ENCODE assay signal across 20 mouse cellular contexts in the genomic region with DNA sequence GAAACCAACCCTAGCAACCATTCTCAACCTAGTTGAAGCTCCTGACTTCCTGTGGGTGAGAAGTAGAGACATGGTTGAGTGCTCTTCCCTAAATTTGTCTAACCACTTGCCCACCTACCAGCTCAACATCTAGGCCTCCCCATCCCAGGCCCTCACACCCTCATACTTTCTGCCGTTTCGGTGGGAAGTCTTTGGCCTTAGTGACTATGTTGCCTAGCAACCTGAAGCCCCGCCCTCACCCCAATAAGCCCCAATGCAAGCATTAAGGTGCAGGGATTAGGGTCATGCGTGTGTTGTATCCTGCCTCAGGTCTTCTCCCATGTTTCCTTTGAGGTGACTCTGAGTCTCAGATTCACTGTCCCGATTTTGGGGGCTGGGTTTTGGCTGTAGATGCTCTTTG. TPM values are rescaled to one million over a fixed set of nuclear protein-coding genes. Genes with fewer than 3 reads are reported as not detected.
"Had no signal": no experiment of that assay in that cellular context is flagged by ENCODE, and none has a peak within 500 bp of the region (broad histone marks: within the 10 kb centered on the region; RNA-seq: fewer than 3 reads in every experiment).

A gene (minus strand): TSS at position 202 of the 400 bp plus-strand sequence.

- DNase-seq: kidney, adult 11 months; kidney, adult 9 months; kidney, postnatal 10 days; kidney, postnatal 4 days; lung, adult 18-20 months; midbrain, embryonic 14.5 days; right cerebral cortex, postnatal 14 days; thymus, postnatal 4 days had no signal

- H3K9me3 ChIP-seq: limb, embryonic 12.5 days; midbrain, embryonic 10.5 days; neural tube, embryonic 15.5 days had no signal

- H3K9ac ChIP-seq: limb, embryonic 12.5 days; liver, embryonic 14.5 days; neural tube, embryonic 15.5 days had no signal

- H3K27ac ChIP-seq: layer of hippocampus, adult 2 months; limb, embryonic 12.5 days; liver, embryonic 14.5 days; midbrain, embryonic 10.5 days; neural tube, embryonic 15.5 days had no signal

- H3K27me3 ChIP-seq: neural tube, embryonic 15.5 days had no signal

- H3K4me2 ChIP-seq: limb, embryonic 12.5 days; neural tube, embryonic 15.5 days had no signal

- H3K4me3 ChIP-seq: layer of hippocampus, adult 2 months; limb, embryonic 12.5 days; midbrain, embryonic 10.5 days; myocyte; neural tube, embryonic 15.5 days had no signal

- H3K36me3 ChIP-seq: limb, embryonic 12.5 days; midbrain, embryonic 10.5 days; neural tube, embryonic 15.5 days had no signal

RNA-seq across cellular contexts. Expression of the gene that starts here (rescaled TPM):
- total RNA-seq: layer of hippocampus, adult 2 months; layer of hippocampus, postnatal 10 days; left cerebral cortex, postnatal 36 days; liver, adult 2 months had no signal
- polyA plus RNA-seq: limb, embryonic 12.5 days; liver, adult 2 months; liver, embryonic 14.5 days; lung, embryonic 16.5 days; midbrain, embryonic 10.5 days; midbrain, embryonic 14.5 days; myocyte; neural tube, embryonic 11.5 days; neural tube, embryonic 15.5 days; small intestine, adult 2 months had no signal
